Mouse (Mus musculus): ENCODE results near the gene Eps15l1. TPM values are rescaled to one million over a fixed set of nuclear protein-coding genes. Genes with fewer than 3 reads are reported as not detected.

The Eps15l1 gene
- polyA plus RNA-seq, 1 experiment from 2014 or later: 68.0 TPM

- Histone ChIP-seq H3K4me2 (ENCODE audit: low read length) (peak overlapping the region; percentile 72), H3K4me1 (replicated peaks; ENCODE audit: control insufficient read depth, insufficient read depth, low read length) (peaks cover 41% of the 10 kb centered on the region), H3K27me3 (replicated peaks; ENCODE audit: control insufficient read depth, insufficient read depth, low read length) (no peaks in the 10 kb centered on the region), H3K9me3 (ENCODE audit: control insufficient read depth, low read length) (no peaks in the 10 kb centered on the region), H3K36me3 (ENCODE audit: control insufficient read depth, insufficient read depth) (no peaks in the 10 kb centered on the region), H3K4me3 (replicated peaks; ENCODE audit: low read length) (peak overlapping the region; percentile 89), H3K9ac (replicated peaks; ENCODE audit: low read depth, low read length) (peak overlapping the region; percentile 94), H3K27ac (ENCODE audit: low read length) (peak overlapping the region; percentile 90)
- under 1% methylated on average over 52 of the region's 73 CpGs for WGBS
- ATAC-seq: peak; percentile 54
Observed at GRCm38 (mm10) chr8:72420571-72421361, 494 bp downstream of the Eps15l1 start.

GRCm38 (mm10) chr8:72418073-72418472 lies 3.2 kb downstream of the Eps15l1 start:
- H3K4me2 ChIP-seq (ENCODE audit: low read length): no peak overlapping the region
- H3K9me3 ChIP-seq (ENCODE audit: control insufficient read depth, low read length): no peaks in the 10 kb centered on the region
- no peak overlapping the region for H3K4me3 ChIP-seq (replicated peaks; ENCODE audit: low read length)
- H3K27ac ChIP-seq (ENCODE audit: low read length): no peak overlapping the region
- no peaks in the 10 kb centered on the region for H3K36me3 ChIP-seq (ENCODE audit: control insufficient read depth, insufficient read depth)
- 97% methylated on average over 4 of the region's 4 CpGs for WGBS
- no peak overlapping the region for H3K9ac ChIP-seq (replicated peaks; ENCODE audit: low read depth, low read length)
- H3K27me3 ChIP-seq (replicated peaks; ENCODE audit: control insufficient read depth, insufficient read depth, low read length): no peaks in the 10 kb centered on the region
- ATAC-seq: no peak
- peaks cover 43% of the 10 kb centered on the region for H3K4me1 ChIP-seq (replicated peaks; ENCODE audit: control insufficient read depth, insufficient read depth, low read length)

GRCm38 (mm10) chr8:72415252-72415651 lies 6.0 kb downstream of the Eps15l1 start:
- H3K4me2 ChIP-seq (ENCODE audit: low read length): no peak overlapping the region
- no peaks in the 10 kb centered on the region for H3K9me3 ChIP-seq (ENCODE audit: control insufficient read depth, low read length)
- ATAC-seq: no peak
- no peaks in the 10 kb centered on the region for H3K27me3 ChIP-seq (replicated peaks; ENCODE audit: control insufficient read depth, insufficient read depth, low read length)
- H3K4me1 ChIP-seq (replicated peaks; ENCODE audit: control insufficient read depth, insufficient read depth, low read length): peaks cover 36% of the 10 kb centered on the region
- no peak overlapping the region for H3K4me3 ChIP-seq (replicated peaks; ENCODE audit: low read length)
- H3K36me3 ChIP-seq (ENCODE audit: control insufficient read depth, insufficient read depth): no peaks in the 10 kb centered on the region
- H3K27ac ChIP-seq (ENCODE audit: low read length): no peak overlapping the region
- WGBS: 82% methylated on average over 2 of the region's 2 CpGs
- no peak overlapping the region for H3K9ac ChIP-seq (replicated peaks; ENCODE audit: low read depth, low read length)

GRCm38 (mm10) chr8:72413839-72414238 lies 7.4 kb downstream of the Eps15l1 start:
- Histone ChIP-seq H3K27ac (ENCODE audit: low read length) (no peak overlapping the region), H3K4me2 (ENCODE audit: low read length) (no peak overlapping the region), H3K9me3 (ENCODE audit: control insufficient read depth, low read length) (no peaks in the 10 kb centered on the region), H3K9ac (replicated peaks; ENCODE audit: low read depth, low read length) (no peak overlapping the region), H3K4me3 (replicated peaks; ENCODE audit: low read length) (no peak overlapping the region), H3K36me3 (ENCODE audit: control insufficient read depth, insufficient read depth) (no peaks in the 10 kb centered on the region), H3K27me3 (replicated peaks; ENCODE audit: control insufficient read depth, insufficient read depth, low read length) (no peaks in the 10 kb centered on the region), H3K4me1 (replicated peaks; ENCODE audit: control insufficient read depth, insufficient read depth, low read length) (peaks cover 25% of the 10 kb centered on the region)
- ATAC-seq: no peak
- 96% methylated on average over 7 of the region's 7 CpGs for WGBS

- H3K4me1 ChIP-seq (replicated peaks; ENCODE audit: control insufficient read depth, insufficient read depth, low read length): peaks cover 2% of the 10 kb centered on the region; the same call in 1 of the 2 replicates
- no peak for ATAC-seq
- no peaks in the 10 kb centered on the region for H3K9me3 ChIP-seq (ENCODE audit: control insufficient read depth, low read length)
- H3K9ac ChIP-seq (replicated peaks; ENCODE audit: low read depth, low read length): no peak overlapping the region
- H3K4me3 ChIP-seq (replicated peaks; ENCODE audit: low read length): no peak overlapping the region
- H3K27ac ChIP-seq (ENCODE audit: low read length): no peak overlapping the region
- H3K27me3 ChIP-seq (replicated peaks; ENCODE audit: control insufficient read depth, insufficient read depth, low read length): no peaks in the 10 kb centered on the region
- WGBS: 53% methylated on average over 3 of the region's 3 CpGs
- no peak overlapping the region for H3K4me2 ChIP-seq (ENCODE audit: low read length)
- H3K36me3 ChIP-seq (ENCODE audit: control insufficient read depth, insufficient read depth): no peaks in the 10 kb centered on the region
Observed at GRCm38 (mm10) chr8:72409443-72409842, 11.8 kb downstream of the Eps15l1 start.

GRCm38 (mm10) chr8:72407878-72408277 lies 13.4 kb downstream of the Eps15l1 start:
- peaks cover 2% of the 10 kb centered on the region for H3K4me1 ChIP-seq (replicated peaks; ENCODE audit: control insufficient read depth, insufficient read depth, low read length)
- no peak overlapping the region for H3K9ac ChIP-seq (replicated peaks; ENCODE audit: low read depth, low read length)
- H3K27ac ChIP-seq (ENCODE audit: low read length): no peak overlapping the region
- H3K4me2 ChIP-seq (ENCODE audit: low read length): no peak overlapping the region
- H3K27me3 ChIP-seq (replicated peaks; ENCODE audit: control insufficient read depth, insufficient read depth, low read length): no peaks in the 10 kb centered on the region
- H3K9me3 ChIP-seq (ENCODE audit: control insufficient read depth, low read length): no peaks in the 10 kb centered on the region
- no peak for ATAC-seq
- 90% methylated on average over 1 of the region's 1 CpGs for WGBS
- no peaks in the 10 kb centered on the region for H3K36me3 ChIP-seq (ENCODE audit: control insufficient read depth, insufficient read depth)
- H3K4me3 ChIP-seq (replicated peaks; ENCODE audit: low read length): no peak overlapping the region

GRCm38 (mm10) chr8:72402981-72403380 lies 18.3 kb downstream of the Eps15l1 start:
- Histone ChIP-seq H3K4me1 (replicated peaks; ENCODE audit: control insufficient read depth, insufficient read depth, low read length) (no peaks in the 10 kb centered on the region; the same call in 1 of the 2 replicates), H3K36me3 (ENCODE audit: control insufficient read depth, insufficient read depth) (no peaks in the 10 kb centered on the region), H3K27ac (ENCODE audit: low read length) (no peak overlapping the region), H3K9me3 (ENCODE audit: control insufficient read depth, low read length) (no peaks in the 10 kb centered on the region), H3K27me3 (replicated peaks; ENCODE audit: control insufficient read depth, insufficient read depth, low read length) (no peaks in the 10 kb centered on the region), H3K4me2 (ENCODE audit: low read length) (no peak overlapping the region), H3K4me3 (replicated peaks; ENCODE audit: low read length) (no peak overlapping the region), H3K9ac (replicated peaks; ENCODE audit: low read depth, low read length) (no peak overlapping the region)
- 98% methylated on average over 3 of the region's 3 CpGs for WGBS
- no peak for ATAC-seq

- H3K4me1 ChIP-seq (replicated peaks; ENCODE audit: control insufficient read depth, insufficient read depth, low read length): no peaks in the 10 kb centered on the region; the same call in 1 of the 2 replicates
- 94% methylated on average over 1 of the region's 1 CpGs for WGBS
- peaks cover 2% of the 10 kb centered on the region; the same call in 1 of the 2 replicates for H3K36me3 ChIP-seq (ENCODE audit: control insufficient read depth, insufficient read depth)
- H3K27ac ChIP-seq (ENCODE audit: low read length): no peak overlapping the region
- H3K9ac ChIP-seq (replicated peaks; ENCODE audit: low read depth, low read length): no peak overlapping the region
- no peak overlapping the region for H3K4me2 ChIP-seq (ENCODE audit: low read length)
- ATAC-seq: peak; percentile 29; the same call in 1 of the 2 replicates
- no peaks in the 10 kb centered on the region for H3K9me3 ChIP-seq (ENCODE audit: control insufficient read depth, low read length)
- H3K27me3 ChIP-seq (replicated peaks; ENCODE audit: control insufficient read depth, insufficient read depth, low read length): no peaks in the 10 kb centered on the region
- no peak overlapping the region for H3K4me3 ChIP-seq (replicated peaks; ENCODE audit: low read length)
Observed at GRCm38 (mm10) chr8:72401381-72401780, 19.9 kb downstream of the Eps15l1 start.

- Histone ChIP-seq H3K4me2 (ENCODE audit: low read length) (no peak overlapping the region), H3K4me1 (replicated peaks; ENCODE audit: control insufficient read depth, insufficient read depth, low read length) (no peaks in the 10 kb centered on the region), H3K9me3 (ENCODE audit: control insufficient read depth, low read length) (no peaks in the 10 kb centered on the region), H3K9ac (replicated peaks; ENCODE audit: low read depth, low read length) (no peak overlapping the region), H3K27me3 (replicated peaks; ENCODE audit: control insufficient read depth, insufficient read depth, low read length) (no peaks in the 10 kb centered on the region), H3K36me3 (ENCODE audit: control insufficient read depth, insufficient read depth) (peaks cover 50% of the 10 kb centered on the region), H3K4me3 (replicated peaks; ENCODE audit: low read length) (no peak overlapping the region), H3K27ac (ENCODE audit: low read length) (no peak overlapping the region)
- no peak for ATAC-seq
- 91% methylated on average over 2 of the region's 2 CpGs for WGBS
Observed at GRCm38 (mm10) chr8:72385737-72386136, 35.5 kb downstream of the Eps15l1 start.

Measured in forebrain, embryonic 16.5 days (tissue).